Mouse (Mus musculus) CH12.LX (cell line): ENCODE measurements around the gene Babam2. TPM values are rescaled to one million over a fixed set of nuclear protein-coding genes. Genes with fewer than 3 reads are reported as not detected.

ENCODE experiments used
- DNase-seq: peaks from one replicate; pipeline ENCODE4 v3.0.0-alpha.2; 2013; ENCODE audit errors: extremely low read depth
- H3K27ac ChIP-seq: 2 replicates; pipeline ENCODE4 v1.5.1; 2012; ENCODE audit warnings: low read depth, mild to moderate bottlenecking, control low read depth, moderate library complexity; ENCODE audit not compliant: insufficient read depth
- H3K27me3 ChIP-seq: replicated peaks from 2 replicates; pipeline ENCODE3; 2012; ENCODE audit warnings: inconsistent platforms
- H3K36me3 ChIP-seq, 2 experiments: replicated peaks in 1 of 2; 2 replicates each; pipeline versions ENCODE3 to v1.6.1; 2012; ENCODE audit warnings: inconsistent platforms in 1 of 2, low read length in 1 of 2, mild to moderate bottlenecking in 1 of 2, mixed read lengths in 1 of 2, moderate library complexity in 1 of 2; ENCODE audit not compliant: control insufficient read depth in 1 of 2, insufficient read depth in 1 of 2
- H3K4me1 ChIP-seq, 2 experiments: 2 replicates each; pipeline ENCODE4 v1.6.1; 2012; ENCODE audit warnings: inconsistent platforms in 1 of 2, moderate library complexity in 1 of 2; ENCODE audit not compliant: insufficient read depth in 2 of 2, control insufficient read depth in 1 of 2
- H3K4me2 ChIP-seq: 2 replicates; pipeline ENCODE4 v1.6.1; 2012; ENCODE audit warnings: low read depth, mild to moderate bottlenecking, control low read depth; ENCODE audit not compliant: poor library complexity, insufficient read depth, severe bottlenecking
- H3K4me3 ChIP-seq, 3 experiments: fragments of 150-350 bp in 1 of 3; sonication (generic) in 1 of 3; replicated peaks in 1 of 3; 2 replicates each; pipeline versions ENCODE3 to v1.5.1; 2011 to 2012; ENCODE audit warnings: low read depth in 2 of 3, low read length in 2 of 3, mild to moderate bottlenecking in 2 of 3, moderate library complexity in 2 of 3, control low read depth in 1 of 3, improper control_type of control experiment in 1 of 3, inconsistent platforms in 1 of 3, mixed read lengths in 1 of 3; ENCODE audit not compliant: poor library complexity in 1 of 3
- H3K79me2 ChIP-seq: replicated peaks from 2 replicates; pipeline ENCODE4 v1.6.1; 2012; ENCODE audit warnings: mild to moderate bottlenecking, moderate library complexity; ENCODE audit not compliant: control insufficient read depth, poor library complexity, insufficient read depth, severe bottlenecking; ENCODE audit errors: extremely low read depth
- H3K9ac ChIP-seq: 2 replicates; pipeline ENCODE4 v1.6.1; 2012; ENCODE audit warnings: low read depth, mild to moderate bottlenecking, control low read depth, moderate library complexity; ENCODE audit not compliant: insufficient read depth
- H3K9me3 ChIP-seq: replicated peaks from 2 replicates; pipeline ENCODE3; 2012; ENCODE audit warnings: low read length, inconsistent platforms, mixed read lengths
- BHLHE40 ChIP-seq: IDR thresholded peaks from 2 replicates; pipeline ENCODE4 v1.6.1; 2011; ENCODE audit warnings: mild to moderate bottlenecking, low read depth, low read length, improper control_type of control experiment
- CHD1 ChIP-seq: IDR thresholded peaks from 2 replicates; pipeline ENCODE4 v1.6.1; 2012; ENCODE audit warnings: low read depth, low read length, improper control_type of control experiment, inconsistent platforms
- CTCF ChIP-seq, 2 experiments: IDR thresholded peaks in 1 of 2; conservative IDR thresholded peaks in 1 of 2; 2 replicates each; pipeline ENCODE4 v1.5.1; 2011 to 2012; ENCODE audit warnings: low read depth in 2 of 2, low read length in 2 of 2, improper control_type of control experiment in 1 of 2, inconsistent platforms in 1 of 2, mild to moderate bottlenecking in 1 of 2, moderate library complexity in 1 of 2
- E2F4 ChIP-seq: IDR thresholded peaks from 2 replicates; pipeline ENCODE4 v1.6.1; 2011; ENCODE audit warnings: low read depth, low read length, improper control_type of control experiment; ENCODE audit not compliant: insufficient replicate concordance
- EP300 ChIP-seq: IDR thresholded peaks from 2 replicates; pipeline ENCODE4 v1.6.1; 2011; ENCODE audit warnings: low read length, improper control_type of control experiment
- GABPA ChIP-seq: IDR thresholded peaks from 2 replicates; pipeline ENCODE4 v1.6.1; 2012; ENCODE audit warnings: low read depth, low read length, improper control_type of control experiment, inconsistent platforms; ENCODE audit not compliant: insufficient replicate concordance
- IRF4 ChIP-seq: IDR thresholded peaks from 2 replicates; pipeline ENCODE4 v1.6.1; 2014; ENCODE audit warnings: low read depth, mild to moderate bottlenecking, inconsistent platforms, low read length, improper control_type of control experiment
- JUN ChIP-seq: IDR thresholded peaks from 2 replicates; pipeline ENCODE4 v1.6.1; 2011; ENCODE audit warnings: low read depth, mild to moderate bottlenecking, low read length, improper control_type of control experiment, moderate library complexity; ENCODE audit not compliant: insufficient read depth
- KAT2A ChIP-seq: IDR thresholded peaks from 2 replicates; pipeline ENCODE4 v1.6.1; 2012; ENCODE audit warnings: low read length, improper control_type of control experiment, inconsistent platforms; ENCODE audit not compliant: insufficient replicate concordance
- MAFK ChIP-seq: IDR thresholded peaks from 2 replicates; pipeline ENCODE4 v1.6.1; 2011; ENCODE audit warnings: low read length, improper control_type of control experiment; ENCODE audit not compliant: insufficient replicate concordance
- MAX ChIP-seq: IDR thresholded peaks from 2 replicates; pipeline ENCODE4 v1.6.1; 2011; ENCODE audit warnings: low read length, improper control_type of control experiment
- MAZ ChIP-seq: IDR thresholded peaks from 2 replicates; pipeline ENCODE4 v1.6.1; 2012; ENCODE audit warnings: low read depth, mild to moderate bottlenecking, inconsistent platforms, low read length, improper control_type of control experiment, moderate library complexity
- MYC ChIP-seq: IDR thresholded peaks from 2 replicates; pipeline ENCODE4 v1.6.1; 2011; ENCODE audit warnings: low read depth, mild to moderate bottlenecking, improper control_type of control experiment, low read length
- NELFE ChIP-seq: IDR thresholded peaks from 2 replicates; pipeline ENCODE4 v1.6.1; 2011; ENCODE audit warnings: low read depth, low read length, improper control_type of control experiment
- NRF1 ChIP-seq: IDR thresholded peaks from 2 replicates; pipeline ENCODE4 v1.6.1; 2014; ENCODE audit warnings: low read depth, mild to moderate bottlenecking, inconsistent platforms, low read length, improper control_type of control experiment, moderate library complexity
- PAX5 ChIP-seq: IDR thresholded peaks from 2 replicates; pipeline ENCODE4 v1.6.1; 2012; ENCODE audit warnings: low read length, inconsistent platforms, mixed read lengths
- POLR2A ChIP-seq: IDR thresholded peaks from 2 replicates; pipeline ENCODE4 v1.6.1; 2011; ENCODE audit warnings: low read depth, mild to moderate bottlenecking, improper control_type of control experiment, low read length
- POLR2AphosphoS2 ChIP-seq: IDR thresholded peaks from 2 replicates; pipeline ENCODE4 v1.6.1; 2011; ENCODE audit warnings: low read depth, low read length, improper control_type of control experiment
- RAD21 ChIP-seq: IDR thresholded peaks from 2 replicates; pipeline ENCODE4 v1.6.1; 2011; ENCODE audit warnings: low read depth, mild to moderate bottlenecking, low read length, improper control_type of control experiment, moderate library complexity
- SIN3A ChIP-seq: IDR thresholded peaks from 2 replicates; pipeline ENCODE4 v1.6.1; 2012; ENCODE audit warnings: low read length, improper control_type of control experiment, inconsistent platforms
- SMC3 ChIP-seq: IDR thresholded peaks from 2 replicates; pipeline ENCODE4 v1.6.1; 2011; ENCODE audit warnings: low read depth, low read length, improper control_type of control experiment
- TCF12 ChIP-seq: IDR thresholded peaks from 2 replicates; pipeline ENCODE4 v1.6.1; 2014; ENCODE audit warnings: low read depth, mild to moderate bottlenecking, inconsistent platforms, low read length, improper control_type of control experiment
- UBTF ChIP-seq: IDR thresholded peaks from 2 replicates; pipeline ENCODE4 v1.6.1; 2012; ENCODE audit warnings: low read depth, mild to moderate bottlenecking, inconsistent platforms, low read length, improper control_type of control experiment, moderate library complexity
- USF1 ChIP-seq: IDR thresholded peaks from 2 replicates; pipeline ENCODE4 v1.6.1; 2014; ENCODE audit warnings: low read depth, mild to moderate bottlenecking, inconsistent platforms, low read length, improper control_type of control experiment
- USF2 ChIP-seq: conservative IDR thresholded peaks from 2 replicates; pipeline ENCODE4 v1.6.1; 2011; ENCODE audit warnings: low read depth, low read length, improper control_type of control experiment
- ZKSCAN1 ChIP-seq: IDR thresholded peaks from 2 replicates; pipeline ENCODE4 v1.6.1; 2012; ENCODE audit warnings: low read depth, inconsistent platforms, low read length, improper control_type of control experiment, borderline replicate concordance
- ZMIZ1 ChIP-seq: IDR thresholded peaks from 2 replicates; pipeline ENCODE4 v1.6.1; 2012; ENCODE audit warnings: low read depth, mild to moderate bottlenecking, inconsistent platforms, low read length, improper control_type of control experiment
- ZNF384 ChIP-seq: IDR thresholded peaks from 2 replicates; pipeline ENCODE4 v1.6.1; 2012; ENCODE audit warnings: low read depth, low read length, improper control_type of control experiment, inconsistent platforms
- dilution Hi-C: fragments of 300-500 bp; cut with MboI; formaldehyde crosslinking; loops from 2 replicates; pipeline ENCODE4 v1.14.3; 2020; ENCODE audit warnings: low sequenced_read_pairs; ENCODE audit not compliant: extremely low pct_unique_long_range_greater_than_20kb, extremely low pct_ligation_motif_present
- in situ Hi-C: fragments of 300-500 bp; cut with MboI; formaldehyde crosslinking; loops from 3 replicates; pipeline ENCODE4 v1.14.3; 2019; ENCODE audit warnings: low sequenced_read_pairs, low pct_ligation_motif_present, low pct_unique_long_range_greater_than_20kb, mixed read lengths
- polyA plus RNA-seq: library from polyadenylated mRNA; unstranded; fragments of >175 nt; gene quantifications from 2 replicates; pipeline ENCODE4 v1.2.1, GENCODE M21; 2012; ENCODE audit warnings: low read depth; ENCODE audit not compliant: insufficient read length
- total RNA-seq, 2 experiments: library from RNA; depleted of rRNA; stranded (reverse); fragments of 300-350 nt in 1 of 2; fragments of >200 nt in 1 of 2; gene quantifications; 2 replicates each; pipeline ENCODE4 v1.2.3; 2012 to 2014

Babam2 gene
- total and polyA plus RNA-seq, 3 experiments: 38.2 to 78.0 (median 39.8) TPM

DNA sequence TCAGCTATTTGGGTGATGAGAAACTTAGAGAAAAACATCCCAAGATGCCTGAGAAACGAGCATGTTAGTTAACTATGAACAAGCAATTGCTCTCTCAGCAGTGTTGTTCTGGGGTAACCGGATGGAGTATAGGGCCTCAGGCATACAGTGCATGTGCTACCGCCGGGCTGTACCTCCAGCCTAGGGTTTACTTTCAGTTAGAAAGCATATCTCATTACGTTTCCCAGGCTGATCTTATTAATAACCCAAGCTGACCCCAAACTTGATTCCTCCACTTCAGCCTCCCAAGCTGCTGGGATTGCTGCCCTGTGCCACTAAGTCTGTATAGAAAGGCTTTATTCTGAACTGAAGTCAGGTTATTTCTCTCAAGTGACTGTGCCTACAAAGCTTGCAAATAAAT, 205.4 kb downstream of the Babam2 start:
- Histone ChIP-seq H3K27me3 (no peaks in the 10 kb centered on the region), H3K79me2 (no peaks in the 10 kb centered on the region; the same call in 1 of the 2 replicates), H3K27ac (no peak overlapping the region), H3K4me3 (no peak overlapping the region), H3K4me1 (peaks cover 11 to 30% of the 10 kb centered on the region in 2 experiments), H3K36me3 (peaks cover 0 to 5% of the 10 kb centered on the region in 2 experiments), H3K4me2 (no peak overlapping the region), H3K9me3 (no peaks in the 10 kb centered on the region), H3K9ac (no peak overlapping the region)
- TF ChIP-seq MAFK: no peak
- no peak for TF ChIP-seq TCF12
- TF ChIP-seq RAD21: no peak
- no peak for TF ChIP-seq BHLHE40
- no peak for TF ChIP-seq UBTF
- no peak for TF ChIP-seq MYC
- TF ChIP-seq IRF4: no peak
- TF ChIP-seq SIN3A: no peak
- TF ChIP-seq MAZ: no peak
- no peak for TF ChIP-seq ZKSCAN1
- no peak for TF ChIP-seq POLR2AphosphoS2
- no peak for TF ChIP-seq USF1
- no peak for TF ChIP-seq ZNF384
- TF ChIP-seq EP300: no peak
- no peak for TF ChIP-seq CHD1
- no peak for TF ChIP-seq MAX
- TF ChIP-seq E2F4: no peak
- TF ChIP-seq CTCF (conservative IDR thresholded peaks at IDR 0.05 in 1 of 2, IDR thresholded peaks at IDR 0.05 in 1 of 2; ENCODE audit: low read depth in 2 of 2, low read length in 2 of 2): no peak
- in situ Hi-C loops: no loop called here
- DNase-seq: no peak
- dilution Hi-C loops: no loop called here

DNA sequence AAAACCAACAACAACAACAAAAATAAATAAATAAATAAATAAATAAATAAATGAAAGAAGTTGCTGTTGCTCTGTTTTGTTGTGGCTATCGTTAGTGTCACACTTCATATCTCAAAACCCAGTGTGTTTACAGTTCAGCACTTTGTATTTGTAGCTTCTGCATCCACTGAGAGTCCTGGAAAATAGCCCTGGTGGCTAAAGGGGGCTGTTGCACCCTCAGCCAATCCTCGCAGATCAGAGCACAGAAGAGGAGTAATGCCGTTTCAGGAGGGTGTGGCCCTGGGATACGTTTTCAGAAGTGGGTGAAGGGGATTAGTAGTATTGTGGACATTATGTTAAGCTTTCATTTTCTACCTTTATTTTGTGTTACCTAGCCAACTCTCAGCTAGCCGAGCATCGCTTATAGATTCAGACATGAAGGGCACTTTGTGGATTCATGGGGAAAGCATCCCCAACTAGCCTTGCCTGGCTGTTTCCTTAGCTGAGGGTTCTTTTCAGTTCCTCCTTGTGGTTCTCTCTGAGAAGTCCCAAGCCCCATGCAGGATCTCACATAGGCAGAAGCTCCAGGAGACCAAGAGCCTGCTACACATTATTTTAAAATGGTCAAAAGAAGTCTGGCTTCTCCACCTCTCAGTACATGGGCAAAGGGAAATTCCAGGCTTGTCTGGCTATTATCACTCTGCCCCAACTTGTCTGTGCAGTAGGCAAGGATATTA, 207.6 kb downstream of the Babam2 start:
- in situ Hi-C loops: no loop called here
- Histone ChIP-seq H3K9ac (no peak overlapping the region), H3K27ac (no peak overlapping the region), H3K4me3 (no peak overlapping the region), H3K79me2 (no peaks in the 10 kb centered on the region; the same call in 1 of the 2 replicates), H3K36me3 (peaks cover 0 to 3% of the 10 kb centered on the region in 2 experiments), H3K4me2 (no peak overlapping the region), H3K4me1 (peaks cover 15 to 40% of the 10 kb centered on the region in 2 experiments), H3K27me3 (no peaks in the 10 kb centered on the region), H3K9me3 (no peaks in the 10 kb centered on the region)
- DNase-seq: no peak
- TF ChIP-seq SMC3: no peak
- TF ChIP-seq POLR2A: no peak
- TF ChIP-seq NRF1: no peak
- no peak for TF ChIP-seq USF2
- TF ChIP-seq SIN3A: no peak
- no peak for TF ChIP-seq PAX5
- no peak for TF ChIP-seq BHLHE40
- TF ChIP-seq NELFE: no peak
- TF ChIP-seq GABPA: no peak
- TF ChIP-seq MYC: no peak
- peak in 1 of 2 experiments; percentile 17; a peak in 2 of 4 replicates for TF ChIP-seq CTCF (conservative IDR thresholded peaks at IDR 0.05 in 1 of 2, IDR thresholded peaks at IDR 0.05 in 1 of 2; ENCODE audit: low read depth in 2 of 2, low read length in 2 of 2)
- no peak for TF ChIP-seq JUN
- TF ChIP-seq KAT2A: no peak
- peak; percentile 37 for TF ChIP-seq EP300
- TF ChIP-seq TCF12: no peak
- TF ChIP-seq ZKSCAN1: no peak
- TF ChIP-seq ZMIZ1: no peak
- dilution Hi-C loops: no loop called here
